Mouse (Mus musculus) heart, postnatal 25 days (tissue): Measurements from ENCODE around the gene Cep170b. TPM values are rescaled to one million over a fixed set of nuclear protein-coding genes. Genes with fewer than 3 reads are reported as not detected.

Source experiments
- DNase-seq: peaks from one replicate; pipeline ENCODE4 v3.0.0; 2022; ENCODE audit warnings: low spot score
- intact Hi-C: fragments of 180-260 bp; cut with DNase I; formaldehyde crosslinking; loops from one replicate; pipeline ENCODE4 v1.15.1; 2025
- total RNA-seq, 2 experiments: library from RNA; stranded (reverse); gene quantifications; 2 replicates each; pipeline ENCODE4 v1.2.3; 2021

Cep170b gene
- total RNA-seq, 2 experiments from 2014 or later: 7.7 to 9.8 TPM

- no peak for DNase-seq
- intact Hi-C loops: no loop called here
These were observed 37.6 kb downstream of the Cep170b start for GRCm38 (mm10) chr12:112757896-112758295.

- DNase-seq: no peak
- intact Hi-C loops: no loop called here
These were observed 39.2 kb downstream of the Cep170b start for GRCm38 (mm10) chr12:112759471-112759870.

- peak; percentile 10 for DNase-seq
These were observed 40.1 kb downstream of the Cep170b start, which contains the start of gene Pld4 for GRCm38 (mm10) chr12:112760154-112760926. Gene Pld4 (plus strand): TSS chr12:112760655.

GRCm38 (mm10) chr12:112761411-112761810 is 41.2 kb downstream of the Cep170b start:
- intact Hi-C loops: no loop called here
- DNase-seq: no peak

More at GRCm38 (mm10) chr12:112760154-112760926, 40.1 kb downstream of the Cep170b start, which contains the start of gene Pld4:
- intact Hi-C loops: no loop called here

DNA sequence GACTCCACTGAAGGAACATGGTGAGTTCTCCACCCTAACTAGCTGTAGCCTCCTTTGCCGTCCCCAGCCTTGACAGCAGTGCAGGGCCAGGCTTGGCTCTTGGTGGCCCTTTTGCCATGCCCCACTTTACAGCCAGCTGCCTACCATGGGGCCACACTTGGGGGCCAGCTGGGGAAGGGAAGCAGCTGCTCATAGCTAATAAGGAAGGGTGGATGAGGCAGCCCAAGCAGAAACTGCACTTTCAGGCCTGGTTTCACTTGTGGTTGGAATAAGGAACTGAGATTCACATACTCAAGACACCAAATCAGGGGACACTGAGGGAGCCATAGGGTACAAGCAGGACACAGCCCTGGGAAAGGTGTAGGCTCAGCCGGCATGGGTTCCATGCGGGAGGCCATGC is 41.8 kb downstream of the Cep170b start:
- intact Hi-C loops: no loop called here
- DNase-seq: peak; percentile 17

DNA sequence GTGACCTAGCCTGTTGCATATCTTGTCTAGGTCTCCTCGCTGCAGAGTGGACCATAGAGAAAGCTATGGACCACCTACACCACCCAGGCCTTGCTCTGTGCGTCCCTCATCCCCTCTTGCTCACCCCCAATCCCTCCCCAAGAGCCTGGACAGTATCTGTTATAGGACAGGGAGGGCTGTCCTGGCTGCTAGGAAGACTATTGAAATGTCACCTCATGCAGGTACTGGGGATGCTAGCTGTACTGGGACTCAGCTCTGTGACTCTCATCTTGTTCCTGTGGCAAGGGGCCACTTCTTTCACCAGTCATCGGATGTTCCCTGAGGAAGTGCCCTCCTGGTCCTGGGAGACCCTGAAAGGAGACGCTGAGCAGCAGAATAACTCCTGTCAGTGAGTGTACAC is 42.9 kb downstream of the Cep170b start:
- no peak for DNase-seq
- intact Hi-C loops: no loop called here

GRCm38 (mm10) chr12:112764141-112764540 is 43.9 kb downstream of the Cep170b start:
- intact Hi-C loops: no loop called here
- DNase-seq: no peak

- no peak for DNase-seq
- intact Hi-C loops: no loop called here
These were observed 44.7 kb downstream of the Cep170b start for GRCm38 (mm10) chr12:112764991-112765390.

GRCm38 (mm10) chr12:112766586-112766985 is 46.3 kb downstream of the Cep170b start:
- DNase-seq: no peak
- intact Hi-C loops: no loop called here

GRCm38 (mm10) chr12:112767036-112767890 is 47.0 kb downstream of the Cep170b start:
- intact Hi-C loops: no loop called here
- no peak for DNase-seq

- intact Hi-C loops: no loop called here
- DNase-seq: no peak
These were observed 47.9 kb downstream of the Cep170b start for GRCm38 (mm10) chr12:112768166-112768565.

- DNase-seq: no peak
- intact Hi-C loops: no loop called here
These were observed 48.8 kb downstream of the Cep170b start for GRCm38 (mm10) chr12:112769031-112769430.

- no peak for DNase-seq
- intact Hi-C loops: no loop called here
These were observed 49.5 kb downstream of the Cep170b start for GRCm38 (mm10) chr12:112769751-112770150.

DNA sequence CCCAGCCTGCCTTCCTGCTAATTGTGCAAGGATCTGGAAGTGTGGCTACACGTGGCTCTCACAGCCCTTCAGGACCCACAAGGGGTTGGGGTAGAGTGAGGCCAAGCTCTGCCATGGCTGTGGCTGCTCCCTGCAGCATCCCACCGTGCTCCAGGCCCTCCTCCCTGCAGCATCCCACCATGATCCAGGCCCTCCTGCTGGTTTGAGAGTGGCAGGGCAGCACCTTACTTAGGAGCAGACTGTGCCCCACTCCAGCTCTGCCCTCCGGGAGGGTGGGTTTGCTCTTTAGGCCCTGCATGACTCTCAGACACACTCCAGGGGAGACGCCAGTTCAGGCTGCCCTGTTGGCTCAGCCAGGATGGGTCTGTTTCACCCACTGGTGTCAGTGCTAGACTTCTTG is 50.1 kb downstream of the Cep170b start:
- intact Hi-C loops: no loop called here
- no peak for DNase-seq

DNA sequence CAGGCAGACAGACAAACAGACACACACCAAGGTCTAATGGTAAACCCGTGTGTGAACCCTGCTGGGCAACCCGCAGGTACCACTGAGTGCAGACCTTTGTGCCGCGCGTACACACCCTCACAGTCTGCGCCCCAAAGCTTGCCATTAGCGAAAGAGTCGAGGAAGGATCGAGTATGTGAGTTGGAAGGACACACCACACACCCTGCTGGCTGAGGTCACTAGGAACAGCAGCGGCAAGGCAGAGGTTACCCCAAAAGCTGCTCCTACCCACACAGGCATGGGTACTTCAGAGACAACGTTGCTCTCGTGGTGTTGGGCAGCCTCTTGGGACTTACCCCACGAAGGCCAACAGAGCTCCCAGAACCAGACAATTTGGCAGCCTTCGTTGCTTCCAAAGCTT is 52.1 kb downstream of the Cep170b start:
- intact Hi-C loops: no loop called here
- DNase-seq: no peak

DNA sequence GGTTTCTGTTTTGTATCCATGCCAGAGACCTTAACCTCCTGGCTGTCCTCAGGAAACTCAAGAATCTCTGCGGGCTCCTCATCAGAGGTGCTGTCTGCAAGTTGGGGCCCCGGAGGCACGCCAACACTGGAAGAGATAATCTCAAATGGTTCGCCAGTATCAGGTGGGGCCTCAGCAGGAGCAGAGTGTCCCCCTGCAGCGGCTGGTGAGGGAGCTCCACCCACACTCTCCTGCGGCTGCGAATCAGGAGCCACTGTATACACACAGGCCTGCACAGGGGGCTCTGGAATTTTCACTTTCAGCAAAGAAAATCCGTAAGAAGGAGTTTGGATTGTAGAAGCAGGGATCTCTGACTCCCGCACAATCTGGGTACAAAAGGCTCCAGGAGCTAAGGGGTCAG is 53.1 kb downstream of the Cep170b start:
- intact Hi-C loops: no loop called here
- no peak for DNase-seq

- intact Hi-C loops: no loop called here
- DNase-seq: no peak
These were observed 53.8 kb downstream of the Cep170b start for GRCm38 (mm10) chr12:112774026-112774425.

DNA sequence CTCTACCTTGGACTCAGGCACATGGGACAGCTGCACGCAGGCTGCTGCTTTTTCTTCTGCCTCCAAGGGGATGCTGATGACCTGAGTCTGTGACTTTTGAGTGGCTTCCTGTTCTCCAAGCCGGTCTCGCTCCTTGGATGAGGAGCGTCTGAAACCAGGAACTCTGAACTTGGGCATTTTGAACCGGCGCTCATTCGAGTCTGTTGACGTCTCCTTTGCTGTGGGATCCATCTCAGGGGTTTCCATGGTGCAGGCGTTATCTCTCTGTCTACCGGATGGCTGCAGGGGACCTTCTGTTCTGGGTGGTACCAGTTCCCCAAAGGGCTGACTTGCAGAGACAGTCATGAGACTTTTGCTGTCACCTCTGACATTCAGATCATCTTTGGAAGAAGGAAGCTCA is 54.2 kb downstream of the Cep170b start:
- DNase-seq: no peak
- intact Hi-C loops: no loop called here

GRCm38 (mm10) chr12:112791026-112791425 is 70.8 kb downstream of the Cep170b start:
- DNase-seq: no peak
- intact Hi-C loops: no loop called here

DNA sequence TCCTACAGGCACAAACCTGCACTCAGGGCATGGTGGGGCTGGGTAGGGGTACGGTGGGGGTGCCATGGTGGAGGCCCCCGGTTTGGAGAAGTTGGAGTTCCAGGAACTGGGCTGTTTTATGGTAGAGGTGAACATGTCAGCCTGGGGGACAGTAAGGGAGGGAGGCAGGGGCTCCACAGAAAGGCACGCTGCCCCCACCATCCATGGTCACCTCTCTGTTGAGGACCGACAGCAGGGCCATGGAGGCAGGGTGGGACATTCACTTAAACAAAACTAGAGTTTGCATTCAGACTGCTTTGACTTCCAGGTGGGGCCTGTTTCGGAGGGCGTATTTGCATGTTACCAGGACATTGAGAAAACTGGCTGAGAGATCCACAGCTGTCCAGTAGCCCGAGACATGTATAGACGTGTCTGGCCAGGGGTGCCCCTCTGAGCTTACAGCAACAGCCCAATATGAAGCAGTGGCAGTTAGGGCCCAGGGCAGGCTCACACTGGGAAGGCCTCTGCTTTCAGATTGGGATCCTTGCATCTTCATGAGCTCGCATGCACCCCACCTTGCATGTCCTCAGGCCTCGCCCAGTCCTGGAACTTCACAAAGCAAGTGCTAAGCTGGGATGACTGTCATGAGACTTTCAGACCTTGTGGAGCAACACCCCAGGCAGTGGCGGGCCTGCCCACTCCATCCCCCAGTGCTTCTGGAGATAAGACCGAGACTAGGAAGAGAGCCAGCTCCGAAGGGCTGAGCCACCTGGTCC is 73.5 kb downstream of the Cep170b start:
- peak; percentile 71 for DNase-seq
- intact Hi-C loops: no loop called here
